Mouse (Mus musculus) C2C12 (cell line): ENCODE results near the gene Chad.

ENCODE experiments used
- CEBPB ChIP-seq: IDR thresholded peaks from one replicate; pipeline ENCODE4 v1.6.1; 2011; ENCODE audit warnings: low read depth, mild to moderate bottlenecking, control low read depth, moderate library complexity
- CTCF ChIP-seq: IDR thresholded peaks from one replicate; pipeline ENCODE4 v1.5.1; 2011; ENCODE audit not compliant: control insufficient read depth, insufficient read depth, insufficient read length
- MAX ChIP-seq: IDR thresholded peaks from one replicate; pipeline ENCODE4 v1.6.1; 2011; ENCODE audit warnings: mild to moderate bottlenecking, control low read depth
- MYOD1 ChIP-seq: IDR thresholded peaks from one replicate; pipeline ENCODE4 v1.6.1; 2011; ENCODE audit warnings: low read depth; ENCODE audit not compliant: control insufficient read depth, insufficient read length
- USF1 ChIP-seq: IDR thresholded peaks from one replicate; pipeline ENCODE4 v1.6.1; 2011; ENCODE audit warnings: low read depth, mild to moderate bottlenecking, control low read depth, moderate library complexity

GRCm38 (mm10) chr11:94563821-94564220 is 1.0 kb upstream of the Chad start:
- TF ChIP-seq CTCF, result no peak
- TF ChIP-seq USF1, result no peak
- no peak for TF ChIP-seq MYOD1
- TF ChIP-seq MAX, result no peak
- no peak for TF ChIP-seq CEBPB
